Mouse (Mus musculus) spleen, adult 18-20 months (tissue): Measurements from ENCODE around the gene 1700001P01Rik.
"Not testable (repeated sequence)": the region's sequence is repeated elsewhere in the genome, so short reads cannot be mapped to it uniquely, and the experiment has no call there.

Experiments
- DNase-seq, 2 experiments: peaks; one replicate each; pipeline ENCODE4 v3.0.0; 2022; ENCODE audit warnings: mixed read lengths in 2 of 2

The 1700001P01Rik gene

GRCm38 (mm10) chr11:97744063-97744717 lies 31.5 kb downstream of the 1700001P01Rik start, which contains the start of gene Pip4k2b:
Gene Pip4k2b, minus strand, starts transcription at chr11:97744704.
- DNase-seq: peak; percentile 59 to 63

DNA sequence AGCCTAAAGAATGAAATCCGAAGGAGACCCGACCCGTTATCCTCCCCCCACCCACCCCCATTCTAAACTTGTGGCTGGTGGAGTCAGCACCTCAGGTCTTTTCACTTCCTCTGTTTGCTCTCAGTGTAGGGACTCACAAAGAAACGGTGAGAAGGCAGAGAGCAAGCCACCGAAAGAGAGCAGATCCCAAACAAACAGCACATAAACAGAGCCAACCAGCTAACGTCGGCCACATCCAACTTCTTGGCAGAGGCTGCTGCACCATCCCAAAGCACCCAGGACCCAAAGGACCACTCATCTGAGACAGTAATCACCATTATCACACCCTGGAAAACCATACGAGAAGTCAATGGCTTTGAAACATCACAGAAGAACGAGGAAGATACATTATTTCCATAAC lies 32.3 kb downstream of the 1700001P01Rik start:
- peak in 1 of 2 experiments; percentile 28 for DNase-seq

DNA sequence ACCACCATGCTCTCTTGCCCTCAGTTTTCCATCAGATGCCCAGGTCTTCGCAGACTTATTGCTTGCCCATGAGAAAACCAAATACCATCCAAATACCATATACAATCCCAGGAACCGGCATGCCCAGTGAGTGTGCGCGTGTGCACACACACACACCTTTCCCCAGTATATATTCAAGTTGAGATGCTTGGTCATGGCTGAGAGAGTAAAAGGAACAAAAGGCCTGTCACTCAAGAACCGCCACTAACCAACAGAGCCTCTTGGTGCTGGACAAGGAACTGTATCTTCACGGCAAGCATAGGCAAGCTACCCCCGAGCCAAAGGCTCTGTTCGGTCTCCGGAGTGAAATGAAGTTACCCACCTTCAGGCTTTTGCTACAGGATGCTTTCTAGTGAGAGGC lies 33.1 kb downstream of the 1700001P01Rik start:
- DNase-seq: no peak

DNA sequence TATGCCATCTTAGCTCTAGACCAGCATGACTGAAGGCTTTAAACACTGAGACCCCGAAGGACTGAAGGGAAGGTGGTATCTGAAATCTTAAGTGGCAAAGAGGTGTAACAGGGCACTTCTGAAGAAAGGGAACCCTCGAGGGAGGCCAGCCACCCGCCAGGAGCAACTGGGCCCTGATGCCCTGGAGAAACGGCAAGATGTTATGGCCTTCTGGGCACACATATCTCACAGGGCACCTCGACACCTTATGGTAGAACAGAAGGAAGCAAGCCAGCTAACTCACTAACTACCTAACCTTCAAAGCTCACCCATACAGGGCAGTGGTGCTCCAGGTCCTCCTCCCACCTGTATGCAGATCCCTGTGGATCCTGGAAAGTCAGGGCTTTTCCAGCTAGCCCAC lies 33.6 kb downstream of the 1700001P01Rik start:
- DNase-seq: no peak

DNA sequence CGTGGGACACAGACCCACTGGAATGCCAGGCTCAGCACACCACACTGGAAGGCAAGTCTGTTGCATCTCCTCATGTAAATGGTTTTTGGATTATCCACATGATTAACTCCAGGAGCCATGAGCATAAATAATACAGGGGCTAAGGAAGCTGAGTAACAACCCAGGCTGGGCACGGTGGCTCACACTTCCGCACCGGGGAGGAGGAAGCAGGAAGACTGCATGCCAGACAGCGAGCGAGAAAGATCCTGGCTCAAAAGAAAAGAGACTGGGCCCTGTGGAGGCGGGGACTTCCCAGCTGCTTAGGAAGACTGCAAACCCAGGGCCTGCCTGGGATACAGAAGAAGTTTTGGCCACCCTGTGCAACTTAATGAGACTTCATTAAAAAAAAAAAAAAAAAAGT lies 35.5 kb downstream of the 1700001P01Rik start:
- DNase-seq: no peak

GRCm38 (mm10) chr11:97739155-97739554 lies 36.6 kb downstream of the 1700001P01Rik start:
- DNase-seq: no peak

GRCm38 (mm10) chr11:97738703-97739102 lies 37.0 kb downstream of the 1700001P01Rik start:
- no peak for DNase-seq

- DNase-seq: no peak
Observed at GRCm38 (mm10) chr11:97737600-97737999, 38.1 kb downstream of the 1700001P01Rik start.

GRCm38 (mm10) chr11:97736645-97737044 lies 39.1 kb downstream of the 1700001P01Rik start:
- no peak for DNase-seq

GRCm38 (mm10) chr11:97734810-97735209 lies 40.9 kb downstream of the 1700001P01Rik start:
- not testable (repeated sequence) for DNase-seq

DNA sequence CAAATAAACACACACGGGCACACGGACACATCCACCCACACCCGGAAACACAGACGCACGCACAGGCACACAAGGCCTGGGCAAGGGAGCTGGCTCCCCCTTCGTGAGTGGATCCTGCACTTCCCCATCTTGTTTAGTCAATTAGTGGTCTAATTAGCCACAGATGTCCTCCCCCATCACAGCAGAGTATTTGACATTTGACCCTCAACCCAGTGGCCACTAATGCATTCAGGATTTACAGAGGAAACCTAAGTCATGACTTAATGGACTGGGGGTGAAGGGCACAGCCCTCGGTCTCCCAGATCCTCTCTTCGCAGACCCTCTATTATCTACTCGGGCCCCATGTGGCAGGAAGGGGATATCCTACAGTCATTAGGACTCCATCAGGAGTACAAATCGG lies 42.0 kb downstream of the 1700001P01Rik start:
- no peak for DNase-seq

DNA sequence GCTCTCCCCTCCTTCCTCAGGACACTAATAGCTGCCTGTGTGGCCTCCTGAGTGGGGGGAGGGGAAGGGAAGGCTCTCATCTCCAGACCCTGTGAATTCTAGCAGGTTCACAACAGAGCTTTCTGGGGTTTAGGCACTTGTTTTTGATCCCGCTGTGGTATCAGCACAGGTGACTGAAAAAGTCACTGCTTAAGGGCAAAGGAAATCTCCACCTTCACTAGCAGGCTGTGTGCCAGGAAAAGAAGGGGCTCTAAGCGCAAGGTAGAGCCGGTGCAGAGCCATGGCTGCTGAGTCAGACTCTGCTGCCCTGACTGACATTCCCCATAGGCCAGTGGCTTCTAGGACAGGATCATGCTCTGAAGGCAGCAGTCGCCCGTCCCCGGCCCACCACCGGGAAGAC lies 47.0 kb downstream of the 1700001P01Rik start:
- no peak for DNase-seq

GRCm38 (mm10) chr11:97728311-97728710 lies 47.4 kb downstream of the 1700001P01Rik start:
- DNase-seq: peak in 1 of 2 experiments; percentile 23

DNA sequence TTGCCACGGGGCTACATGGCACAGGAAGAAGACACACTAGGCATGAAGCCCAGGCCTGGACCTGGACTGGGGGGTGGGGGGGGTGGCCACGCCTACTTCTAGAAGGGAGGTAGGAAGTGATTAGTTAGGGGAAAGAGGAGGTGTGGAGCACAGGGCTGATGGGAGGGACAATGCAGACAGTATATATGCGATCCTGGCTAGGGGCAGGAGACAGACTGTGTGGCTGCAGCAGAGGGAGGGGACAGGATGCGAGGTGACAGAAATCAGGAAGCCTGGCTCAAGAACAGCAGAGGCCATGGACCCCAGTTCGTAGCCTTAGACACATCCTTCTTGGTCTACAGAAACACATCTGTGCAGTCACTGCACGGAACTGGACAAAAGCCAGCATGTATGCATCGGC lies 52.0 kb downstream of the 1700001P01Rik start:
- no peak for DNase-seq
